Mouse (Mus musculus) thymus, adult 2 months (tissue): ENCODE measurements at regions not wholly inside any gene's neighbourhood (a gene's known extent, or its start where the extent isn't known, plus 50 kb on each side); places are given as distances from the start of the nearest gene placed in this dataset.

Experiments
- CTCF ChIP-seq: fragments of 200-500 bp; IDR thresholded peaks from 2 replicates; pipeline ENCODE4 v1.5.1; 2012; ENCODE audit warnings: mild to moderate bottlenecking, control low read depth, low read length, moderate library complexity, borderline replicate concordance; ENCODE audit not compliant: control insufficient read depth, poor library complexity, insufficient read depth; ENCODE audit errors: extremely low read depth
- POLR2A ChIP-seq: fragments of 200-500 bp; IDR thresholded peaks from 2 replicates; pipeline ENCODE4 v1.6.1; 2012; ENCODE audit warnings: mild to moderate bottlenecking, low read length, control low read depth, moderate library complexity; ENCODE audit not compliant: control insufficient read depth, poor library complexity, insufficient read depth; ENCODE audit errors: extremely low read depth

DNA sequence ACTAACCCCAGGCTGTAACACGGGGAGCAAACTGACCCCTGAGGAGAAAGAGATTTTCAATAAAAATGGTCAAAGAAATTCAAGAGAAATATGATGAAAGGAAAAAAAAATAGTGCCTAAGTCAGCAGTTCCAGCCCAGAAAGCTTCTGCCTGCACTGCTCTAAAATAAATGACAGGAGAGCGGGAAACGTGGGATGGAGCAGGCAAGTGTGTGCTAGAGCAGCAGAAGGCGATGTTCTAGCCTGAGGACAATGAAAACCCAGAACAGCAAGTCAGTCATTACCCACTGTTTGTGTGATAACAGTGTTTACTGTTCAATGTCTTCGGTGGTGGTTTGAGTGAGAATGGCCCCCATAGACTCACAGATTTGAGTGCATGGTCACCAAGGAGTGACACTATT, 91.4 kb upstream of the Rmdn2 start:
- TF ChIP-seq POLR2A (no peak), CTCF (no peak)
